Mouse (Mus musculus) embryonic fibroblast, embryonic 13.5 days (primary cell): ENCODE results near the gene Col25a1.

Experiments used
- CTCF ChIP-seq: IDR thresholded peaks from 2 replicates; pipeline ENCODE4 v1.5.1; 2011; ENCODE audit warnings: mild to moderate bottlenecking, control low read depth, low read length, moderate library complexity, borderline replicate concordance; ENCODE audit not compliant: insufficient read depth
- POLR2A ChIP-seq: IDR thresholded peaks from 2 replicates; pipeline ENCODE4 v1.6.1; 2011; ENCODE audit warnings: low read depth, mild to moderate bottlenecking, control low read depth, low read length, moderate library complexity

DNA sequence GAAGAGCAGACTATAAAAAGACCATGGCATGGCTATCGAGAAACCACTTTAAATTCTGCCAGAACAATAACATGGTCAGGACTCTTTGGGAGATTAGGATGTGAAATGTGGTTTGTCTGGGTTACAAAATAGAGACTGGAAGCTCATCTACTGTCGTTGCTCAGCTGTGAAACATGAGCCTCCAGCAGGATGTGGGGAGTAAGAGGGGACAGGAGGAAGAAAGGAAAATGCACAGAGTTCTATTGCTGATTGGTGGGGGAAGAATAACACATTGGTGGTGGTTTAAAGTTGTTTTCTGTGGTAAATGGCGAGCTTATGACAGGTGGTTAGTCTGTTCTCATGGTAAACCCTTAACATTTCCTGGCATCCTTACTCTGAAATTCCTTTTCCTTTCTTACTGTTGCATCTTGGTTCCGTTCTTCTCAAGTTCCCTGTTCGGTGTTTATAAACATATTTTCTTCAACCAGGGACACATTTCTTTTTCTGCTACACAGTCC lies 87.0 kb downstream of the Col25a1 start:
- TF ChIP-seq CTCF (no peak), POLR2A (no peak)
